Mouse (Mus musculus): ENCODE measurements at regions not wholly inside any gene's neighbourhood (a gene's known extent, or its start where the extent isn't known, plus 50 kb on each side); places are given as distances from the start of the nearest gene placed in this dataset.

- Histone ChIP-seq H3K9ac (replicated peaks) (no peak overlapping the region), H3K27ac (replicated peaks) (no peak overlapping the region), H3K9me3 (replicated peaks) (no peaks in the 10 kb centered on the region), H3K27me3 (replicated peaks) (no peaks in the 10 kb centered on the region), H3K4me3 (replicated peaks) (no peak overlapping the region), H3K4me1 (peaks cover 4% of the 10 kb centered on the region; the same call in 1 of the 2 replicates), H3K36me3 (no peaks in the 10 kb centered on the region), H3K4me2 (no peak overlapping the region)
- ATAC-seq (ENCODE audit: low FRiP score), result no peak
- 86% methylated on average over 4 of the region's 4 CpGs for WGBS
These were observed 339.3 kb upstream of the Acvr2a start for GRCm38 (mm10) chr2:48474642-48475041.

GRCm38 (mm10) chr2:48476777-48477176 lies 337.1 kb upstream of the Acvr2a start:
- WGBS, result 54% methylated on average over 3 of the region's 3 CpGs

GRCm38 (mm10) chr2:48477336-48477735 lies 336.6 kb upstream of the Acvr2a start:
- Histone ChIP-seq H3K9me3 (replicated peaks) (no peaks in the 10 kb centered on the region), H3K4me1 (peaks cover 8% of the 10 kb centered on the region), H3K4me3 (replicated peaks) (no peak overlapping the region), H3K9ac (replicated peaks) (no peak overlapping the region), H3K4me2 (no peak overlapping the region), H3K27me3 (replicated peaks) (no peaks in the 10 kb centered on the region), H3K27ac (replicated peaks) (no peak overlapping the region), H3K36me3 (no peaks in the 10 kb centered on the region)
- 44% methylated on average over 2 of the region's 2 CpGs for WGBS
- no peak for ATAC-seq (ENCODE audit: low FRiP score)

More at GRCm38 (mm10) chr2:48476777-48477176, 337.1 kb upstream of the Acvr2a start:
- H3K27ac ChIP-seq (replicated peaks), result no peak overlapping the region
- H3K9ac ChIP-seq (replicated peaks), result no peak overlapping the region
- H3K4me3 ChIP-seq (replicated peaks), result no peak overlapping the region
- no peaks in the 10 kb centered on the region for H3K9me3 ChIP-seq (replicated peaks)
- no peak for ATAC-seq (ENCODE audit: low FRiP score)
- H3K27me3 ChIP-seq (replicated peaks), result no peaks in the 10 kb centered on the region
- peaks cover 8% of the 10 kb centered on the region for H3K4me1 ChIP-seq
- H3K36me3 ChIP-seq, result no peaks in the 10 kb centered on the region
- H3K4me2 ChIP-seq, result no peak overlapping the region

GRCm38 (mm10) chr2:48479601-48480000 lies 334.3 kb upstream of the Acvr2a start:
- Histone ChIP-seq H3K4me1 (peaks cover 8% of the 10 kb centered on the region), H3K9me3 (replicated peaks) (no peaks in the 10 kb centered on the region), H3K27me3 (replicated peaks) (no peaks in the 10 kb centered on the region), H3K9ac (replicated peaks) (no peak overlapping the region), H3K4me2 (no peak overlapping the region), H3K27ac (replicated peaks) (no peak overlapping the region), H3K4me3 (replicated peaks) (no peak overlapping the region), H3K36me3 (no peaks in the 10 kb centered on the region)
- 96% methylated on average over 1 of the region's 1 CpGs for WGBS
- ATAC-seq (ENCODE audit: low FRiP score), result no peak

GRCm38 (mm10) chr2:48480428-48481191 lies 333.3 kb upstream of the Acvr2a start:
- WGBS, result 41% methylated on average over 9 of the region's 9 CpGs
- Histone ChIP-seq H3K4me3 (replicated peaks) (no peak overlapping the region), H3K36me3 (no peaks in the 10 kb centered on the region), H3K9me3 (replicated peaks) (no peaks in the 10 kb centered on the region), H3K27me3 (replicated peaks) (no peaks in the 10 kb centered on the region), H3K4me2 (no peak overlapping the region), H3K27ac (replicated peaks) (peak overlapping the region; percentile 60), H3K9ac (replicated peaks) (no peak overlapping the region), H3K4me1 (peaks cover 8% of the 10 kb centered on the region)
- no peak for ATAC-seq (ENCODE audit: low FRiP score)

GRCm38 (mm10) chr2:48481209-48481742 lies 332.6 kb upstream of the Acvr2a start:
- 12% methylated on average over 12 of the region's 12 CpGs for WGBS
- no peak overlapping the region for H3K9ac ChIP-seq (replicated peaks)
- no peaks in the 10 kb centered on the region for H3K36me3 ChIP-seq
- no peak overlapping the region for H3K4me3 ChIP-seq (replicated peaks)
- H3K4me1 ChIP-seq, result peaks cover 8% of the 10 kb centered on the region
- no peak overlapping the region for H3K4me2 ChIP-seq
- peak; percentile 85 for ATAC-seq (ENCODE audit: low FRiP score)
- peak overlapping the region; percentile 60 for H3K27ac ChIP-seq (replicated peaks)
- no peaks in the 10 kb centered on the region for H3K9me3 ChIP-seq (replicated peaks)
- H3K27me3 ChIP-seq (replicated peaks), result no peaks in the 10 kb centered on the region

- H3K4me3 ChIP-seq (replicated peaks), result no peak overlapping the region
- H3K9ac ChIP-seq (replicated peaks), result no peak overlapping the region
- ATAC-seq (ENCODE audit: low FRiP score), result no peak
- H3K27me3 ChIP-seq (replicated peaks), result no peaks in the 10 kb centered on the region
- H3K27ac ChIP-seq (replicated peaks), result no peak overlapping the region
- no peaks in the 10 kb centered on the region for H3K36me3 ChIP-seq
- H3K4me1 ChIP-seq, result no peaks in the 10 kb centered on the region
- 59% methylated on average over 3 of the region's 3 CpGs for WGBS
- no peaks in the 10 kb centered on the region for H3K9me3 ChIP-seq (replicated peaks)
- H3K4me2 ChIP-seq, result no peak overlapping the region
These were observed 320.3 kb upstream of the Acvr2a start for GRCm38 (mm10) chr2:48493574-48493973.

- H3K27ac ChIP-seq (replicated peaks), result no peak overlapping the region
- H3K9ac ChIP-seq (replicated peaks), result no peak overlapping the region
- H3K9me3 ChIP-seq (replicated peaks), result no peaks in the 10 kb centered on the region
- 52% methylated on average over 2 of the region's 2 CpGs for WGBS
- H3K36me3 ChIP-seq, result no peaks in the 10 kb centered on the region
- no peak overlapping the region for H3K4me2 ChIP-seq
- H3K27me3 ChIP-seq (replicated peaks), result no peaks in the 10 kb centered on the region
- no peaks in the 10 kb centered on the region for H3K4me1 ChIP-seq
- ATAC-seq (ENCODE audit: low FRiP score), result no peak
- no peak overlapping the region for H3K4me3 ChIP-seq (replicated peaks)
These were observed 319.8 kb upstream of the Acvr2a start for GRCm38 (mm10) chr2:48494065-48494464.

- H3K36me3 ChIP-seq, result no peaks in the 10 kb centered on the region
- 83% methylated on average over 3 of the region's 3 CpGs for WGBS
These were observed 319.3 kb upstream of the Acvr2a start for GRCm38 (mm10) chr2:48494632-48495031.

GRCm38 (mm10) chr2:48498047-48498723 lies 315.7 kb upstream of the Acvr2a start:
- WGBS, result 96% methylated on average over 5 of the region's 5 CpGs
- no peak for ATAC-seq (ENCODE audit: low FRiP score)
- Histone ChIP-seq H3K4me3 (replicated peaks) (no peak overlapping the region), H3K27ac (replicated peaks) (no peak overlapping the region), H3K4me2 (no peak overlapping the region), H3K9me3 (replicated peaks) (no peaks in the 10 kb centered on the region), H3K27me3 (replicated peaks) (no peaks in the 10 kb centered on the region), H3K9ac (replicated peaks) (no peak overlapping the region), H3K4me1 (no peaks in the 10 kb centered on the region), H3K36me3 (no peaks in the 10 kb centered on the region)

More at GRCm38 (mm10) chr2:48494632-48495031, 319.3 kb upstream of the Acvr2a start:
- H3K4me1 ChIP-seq, result no peaks in the 10 kb centered on the region
- no peaks in the 10 kb centered on the region for H3K9me3 ChIP-seq (replicated peaks)
- no peaks in the 10 kb centered on the region for H3K27me3 ChIP-seq (replicated peaks)
- H3K27ac ChIP-seq (replicated peaks), result no peak overlapping the region
- H3K9ac ChIP-seq (replicated peaks), result no peak overlapping the region
- H3K4me2 ChIP-seq, result no peak overlapping the region
- ATAC-seq (ENCODE audit: low FRiP score), result no peak
- no peak overlapping the region for H3K4me3 ChIP-seq (replicated peaks)

GRCm38 (mm10) chr2:48499396-48499795 lies 314.5 kb upstream of the Acvr2a start:
- no peak for ATAC-seq (ENCODE audit: low FRiP score)
- H3K4me1 ChIP-seq, result no peaks in the 10 kb centered on the region
- no peak overlapping the region for H3K9ac ChIP-seq (replicated peaks)
- no peaks in the 10 kb centered on the region for H3K36me3 ChIP-seq
- H3K4me2 ChIP-seq, result no peak overlapping the region
- H3K4me3 ChIP-seq (replicated peaks), result no peak overlapping the region
- no peaks in the 10 kb centered on the region for H3K9me3 ChIP-seq (replicated peaks)
- H3K27ac ChIP-seq (replicated peaks), result no peak overlapping the region
- no peaks in the 10 kb centered on the region for H3K27me3 ChIP-seq (replicated peaks)
- 83% methylated on average over 6 of the region's 6 CpGs for WGBS

GRCm38 (mm10) chr2:48501387-48501786 lies 312.5 kb upstream of the Acvr2a start:
- 66% methylated on average over 2 of the region's 2 CpGs for WGBS
- ATAC-seq (ENCODE audit: low FRiP score), result no peak

More at GRCm38 (mm10) chr2:48501387-48501786, 312.5 kb upstream of the Acvr2a start:
- Histone ChIP-seq H3K36me3 (no peaks in the 10 kb centered on the region), H3K4me2 (no peak overlapping the region), H3K4me3 (replicated peaks) (no peak overlapping the region), H3K27ac (replicated peaks) (no peak overlapping the region), H3K9me3 (replicated peaks) (no peaks in the 10 kb centered on the region), H3K4me1 (no peaks in the 10 kb centered on the region), H3K9ac (replicated peaks) (no peak overlapping the region), H3K27me3 (replicated peaks) (no peaks in the 10 kb centered on the region)

Data from neural tube, embryonic 15.5 days (tissue).